Mouse (Mus musculus) left cerebral cortex, adult 18-20 months (tissue): ENCODE measurements around the gene Pdlim7. TPM values are rescaled to one million over a fixed set of nuclear protein-coding genes. Genes with fewer than 3 reads are reported as not detected.

Experiments
- microRNA-seq, 2 experiments: library from miRNA; unstranded; fragments of <30 nt; microRNA quantifications; one replicate each; pipeline ENCODE4 v1.2.0; 2021
- total RNA-seq, 2 experiments: library from RNA; stranded (reverse); gene quantifications; 2 replicates each; pipeline ENCODE4 v1.2.3; 2021

Pdlim7 gene
- total RNA-seq, 2 experiments from 2014 or later: 91.7 to 101 TPM

Small RNA genes within 50 kb of the gene (microRNA-seq; reads per million reads assigned to microRNA genes)
- 3.5 to 5.3 reads per million in 2 experiments for gene Mir6943
- gene Mir6944: 56.4 to 57.5 reads per million in 2 experiments
- 9.7 to 18.4 reads per million in 2 experiments for gene Mir6945

Other genes starting within 250 kb of the Pdlim7 start
- gene Prelid1, start 193.2 kb downstream of the Pdlim7 start, total RNA-seq: 100 to 1,000 TPM; 171 to 182 TPM
- 10 to 100 TPM; 87.6 to 89.3 TPM for gene Rab24, start 191.7 kb downstream of the Pdlim7 start, total RNA-seq
- gene Mxd3, start 183.9 kb downstream of the Pdlim7 start, total RNA-seq: 1 to 10 TPM; 1.1 to 1.8 TPM
- gene Lman2, start 150.9 kb downstream of the Pdlim7 start, total RNA-seq: 10 to 100 TPM; 54.4 to 59.1 TPM
- gene Rgs14, start 143.9 kb downstream of the Pdlim7 start, total RNA-seq: 10 to 100 TPM; 57.5 to 60.7 TPM
- gene Slc34a1, start 115.5 kb downstream of the Pdlim7 start, total RNA-seq: not detected
- not detected for gene Pfn3, start 98.4 kb downstream of the Pdlim7 start, total RNA-seq
- under 1 TPM; 0.33 to 0.68 TPM for gene F12, start 86.9 kb downstream of the Pdlim7 start, total RNA-seq
- 10 to 100 TPM; 63.2 to 64.6 TPM for gene Grk6, start 68.6 kb downstream of the Pdlim7 start, total RNA-seq
- gene Prr7, start 49.4 kb downstream of the Pdlim7 start, total RNA-seq: 10 to 100 TPM; 66.6 to 70.1 TPM
- gene Dbn1, start 25.6 kb downstream of the Pdlim7 start, total RNA-seq: 100 to 1,000 TPM; 263 to 271 TPM
- 10 to 100 TPM in 1 of 2 experiments, 1 to 10 TPM in 1; 9.1 to 12.2 TPM for gene Dok3, start 15.6 kb upstream of the Pdlim7 start, total RNA-seq
- 10 to 100 TPM; 52.2 to 62.0 TPM for gene Ddx41, start 23.0 kb upstream of the Pdlim7 start, total RNA-seq
- 10 to 100 TPM; 77.0 to 81.8 TPM for gene Fam193b, start 57.4 kb upstream of the Pdlim7 start, total RNA-seq
- 100 to 1,000 TPM; 133 to 142 TPM for gene Tmed9, start 60.1 kb upstream of the Pdlim7 start, total RNA-seq
- gene B4galt7, start 86.2 kb upstream of the Pdlim7 start, total RNA-seq: 10 to 100 TPM; 27.2 TPM
- 10 to 100 TPM; 37.1 to 43.7 TPM for gene Caml, start 109.3 kb upstream of the Pdlim7 start, total RNA-seq
- 10 to 100 TPM; 40.3 to 45.4 TPM for gene Ddx46, start 121.4 kb upstream of the Pdlim7 start, total RNA-seq
- gene B230219D22Rik, start 179.4 kb upstream of the Pdlim7 start, total RNA-seq: 10 to 100 TPM; 70.9 to 73.2 TPM
- 10 to 100 TPM; 77.1 to 84.5 TPM for gene Txndc15, start 201.0 kb upstream of the Pdlim7 start, total RNA-seq
- 10 to 100 TPM; 28.1 to 29.8 TPM for gene Pcbd2, start 213.7 kb upstream of the Pdlim7 start, total RNA-seq